Mouse (Mus musculus) lung, postnatal 0 days (tissue): ENCODE results near the gene Gatd1.

Experiments used
- CTCF ChIP-seq: IDR thresholded peaks from 2 replicates; pipeline ENCODE4 v1.5.1; 2016; ENCODE audit warnings: antibody characterized with exemption, mild to moderate bottlenecking
- EP300 ChIP-seq: IDR thresholded peaks from 2 replicates; pipeline ENCODE4 v1.6.1; 2016; ENCODE audit warnings: antibody characterized with exemption, mild to moderate bottlenecking, control low read depth

DNA sequence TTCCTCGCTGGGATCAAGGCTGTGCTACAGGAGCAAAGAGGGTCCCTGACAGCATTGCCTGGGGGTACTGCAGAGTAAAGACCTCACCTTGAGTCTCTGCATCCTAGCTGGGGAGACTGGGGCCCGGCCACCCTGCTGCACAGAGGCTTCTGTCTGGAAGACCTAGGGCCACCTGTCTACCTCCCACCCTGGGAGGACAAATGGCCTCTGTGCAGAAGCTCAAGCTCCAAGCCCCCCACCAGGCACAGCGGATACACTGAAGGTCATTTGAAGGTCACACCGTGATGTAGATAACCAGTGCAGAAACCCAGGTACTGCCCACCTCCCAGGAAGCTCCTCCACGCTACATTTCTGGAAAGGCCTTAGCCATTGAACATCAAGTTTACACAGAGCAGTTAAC lies 14.8 kb upstream of the Gatd1 start:
- no peak for TF ChIP-seq CTCF
- no peak for TF ChIP-seq EP300
